Mouse (Mus musculus) olfactory bulb, adult 2 months (tissue): ENCODE measurements at regions not wholly inside any gene's neighbourhood (a gene's known extent, or its start where the extent isn't known, plus 50 kb on each side); places are given as distances from the start of the nearest gene placed in this dataset.

Source experiments
- CTCF ChIP-seq: fragments of 200-500 bp; IDR thresholded peaks from 2 replicates; pipeline ENCODE4 v1.5.1; 2012; ENCODE audit warnings: low read depth, mild to moderate bottlenecking, low read length, moderate library complexity; ENCODE audit not compliant: insufficient read depth
- POLR2A ChIP-seq: fragments of 200-500 bp; IDR thresholded peaks from 2 replicates; pipeline ENCODE4 v1.6.1; 2012; ENCODE audit warnings: mild to moderate bottlenecking, low read depth, low read length, moderate library complexity; ENCODE audit not compliant: insufficient read depth

- TF ChIP-seq CTCF (no peak), POLR2A (no peak)
These were observed 136.3 kb upstream of the Tll1 start for GRCm38 (mm10) chr8:64342397-64342796.
